Mouse (Mus musculus) MEL (cell line): ENCODE results near the gene Map3k4. TPM values are rescaled to one million over a fixed set of nuclear protein-coding genes. Genes with fewer than 3 reads are reported as not detected.

Experiments
- DNase-seq: peaks from one replicate; pipeline ENCODE4 v3.0.0; 2011; ENCODE audit warnings: low read depth, low spot score
- H3K27ac ChIP-seq: 2 replicates; pipeline ENCODE4 v1.5.1; 2012; ENCODE audit warnings: low read depth, mild to moderate bottlenecking, control low read depth, low read length, moderate library complexity; ENCODE audit not compliant: control insufficient read depth
- H3K27me3 ChIP-seq, 2 experiments: fragments of 150-350 bp in 1 of 2; sonication (generic) in 1 of 2; 2 replicates each; pipeline ENCODE4 v1.6.1; 2012; ENCODE audit warnings: low read length in 2 of 2, mild to moderate bottlenecking in 2 of 2, improper control_type of control experiment in 1 of 2, moderate library complexity in 1 of 2; ENCODE audit not compliant: insufficient read depth in 2 of 2, control insufficient read depth in 1 of 2
- H3K36me3 ChIP-seq, 2 experiments: 2 replicates each; pipeline ENCODE4 v1.6.1; 2012 to 2014; ENCODE audit warnings: low read length in 2 of 2, improper control_type of control experiment in 1 of 2, inconsistent platforms in 1 of 2, mild to moderate bottlenecking in 1 of 2; ENCODE audit not compliant: insufficient read depth in 2 of 2, control insufficient read depth in 1 of 2
- H3K4me1 ChIP-seq, 2 experiments: fragments of 150-350 bp in 1 of 2; sonication (generic) in 1 of 2; 2 replicates each; pipeline ENCODE4 v1.6.1; 2012; ENCODE audit warnings: low read length in 2 of 2, improper control_type of control experiment in 1 of 2, mild to moderate bottlenecking in 1 of 2; ENCODE audit not compliant: insufficient read depth in 2 of 2, control insufficient read depth in 1 of 2
- H3K4me3 ChIP-seq, 2 experiments: fragments of 150-350 bp in 1 of 2; sonication (generic) in 1 of 2; 2 replicates each; pipeline ENCODE4 v1.5.1; 2012; ENCODE audit warnings: low read depth in 2 of 2, low read length in 2 of 2, mild to moderate bottlenecking in 2 of 2, moderate library complexity in 2 of 2, control low read depth in 1 of 2, improper control_type of control experiment in 1 of 2; ENCODE audit not compliant: control insufficient read depth in 1 of 2, insufficient read depth in 1 of 2
- H3K79me2 ChIP-seq: 2 replicates; pipeline ENCODE4 v1.6.1; 2012; ENCODE audit warnings: mild to moderate bottlenecking, low read length, moderate library complexity; ENCODE audit not compliant: control insufficient read depth, poor library complexity, insufficient read depth
- H3K9ac ChIP-seq: 2 replicates; pipeline ENCODE4 v1.6.1; 2012; ENCODE audit warnings: low read depth, mild to moderate bottlenecking, control low read depth, low read length, moderate library complexity; ENCODE audit not compliant: control insufficient read depth, poor library complexity, severe bottlenecking
- H3K9me3 ChIP-seq: fragments of 150-350 bp; sonication (generic); replicated peaks from 2 replicates; pipeline ENCODE4 v1.6.1; 2012; ENCODE audit warnings: mild to moderate bottlenecking, low read length, improper control_type of control experiment, moderate library complexity; ENCODE audit not compliant: insufficient read depth
- CHD2 ChIP-seq: IDR thresholded peaks from 2 replicates; pipeline ENCODE4 v1.6.1; 2011; ENCODE audit warnings: low read length, improper control_type of control experiment
- CTCF ChIP-seq, 3 experiments: IDR thresholded peaks in 2 of 3; conservative IDR thresholded peaks in 1 of 3; 2 replicates each; pipeline ENCODE4 v1.5.1; 2011 to 2012; ENCODE audit warnings: low read length in 3 of 3, low read depth in 2 of 3, mild to moderate bottlenecking in 2 of 3, improper control_type of control experiment in 1 of 3, inconsistent platforms in 1 of 3, mixed read lengths in 1 of 3, moderate library complexity in 1 of 3; ENCODE audit not compliant: control insufficient read depth in 1 of 3, insufficient read depth in 1 of 3, poor library complexity in 1 of 3, severe bottlenecking in 1 of 3
- ETS1 ChIP-seq: IDR thresholded peaks from 2 replicates; pipeline ENCODE4 v1.6.1; 2012; ENCODE audit warnings: low read depth, mild to moderate bottlenecking, inconsistent platforms, low read length, improper control_type of control experiment, moderate library complexity
- GABPA ChIP-seq: IDR thresholded peaks from 2 replicates; pipeline ENCODE4 v1.6.1; 2012; ENCODE audit warnings: low read depth, mild to moderate bottlenecking, inconsistent platforms, low read length, improper control_type of control experiment, moderate library complexity
- MAFK ChIP-seq: IDR thresholded peaks from 2 replicates; pipeline ENCODE4 v1.6.1; 2011; ENCODE audit warnings: low read depth, mild to moderate bottlenecking, low read length, improper control_type of control experiment, borderline replicate concordance
- MYB ChIP-seq: IDR thresholded peaks from 2 replicates; pipeline ENCODE4 v1.6.1; 2011; ENCODE audit warnings: mild to moderate bottlenecking, low read depth, low read length, improper control_type of control experiment
- NRF1 ChIP-seq: IDR thresholded peaks from 2 replicates; pipeline ENCODE4 v1.6.1; 2014; ENCODE audit warnings: low read depth, mild to moderate bottlenecking, inconsistent platforms, low read length, improper control_type of control experiment, moderate library complexity; ENCODE audit not compliant: poor library complexity, insufficient read depth, severe bottlenecking
- POLR2AphosphoS2 ChIP-seq: IDR thresholded peaks from 2 replicates; pipeline ENCODE4 v1.6.1; 2011; ENCODE audit warnings: low read length, improper control_type of control experiment
- SIN3A ChIP-seq: IDR thresholded peaks from 2 replicates; pipeline ENCODE4 v1.6.1; 2012; ENCODE audit warnings: low read length, improper control_type of control experiment, inconsistent platforms
- TAL1 ChIP-seq: IDR thresholded peaks from 2 replicates; pipeline ENCODE4 v1.6.1; 2012; ENCODE audit warnings: mild to moderate bottlenecking, inconsistent platforms, low read length, moderate library complexity, mixed read lengths
- UBTF ChIP-seq: IDR thresholded peaks from 2 replicates; pipeline ENCODE4 v1.6.1; 2012; ENCODE audit warnings: low read depth, mild to moderate bottlenecking, inconsistent platforms, low read length, improper control_type of control experiment, moderate library complexity, borderline replicate concordance; ENCODE audit not compliant: insufficient read depth
- USF2 ChIP-seq, 2 experiments: IDR thresholded peaks; 2 replicates each; pipeline ENCODE4 v1.6.1; 2011 to 2012; ENCODE audit warnings: improper control_type of control experiment in 2 of 2, low read length in 2 of 2, borderline replicate concordance in 1 of 2, inconsistent platforms in 1 of 2, low read depth in 1 of 2, mild to moderate bottlenecking in 1 of 2; ENCODE audit not compliant: insufficient read depth in 1 of 2
- ZC3H11A ChIP-seq: IDR thresholded peaks from 2 replicates; pipeline ENCODE4 v1.6.1; 2012; ENCODE audit warnings: low read depth, mild to moderate bottlenecking, inconsistent platforms, low read length, improper control_type of control experiment
- ZKSCAN1 ChIP-seq: IDR thresholded peaks from 2 replicates; pipeline ENCODE4 v1.6.1; 2012; ENCODE audit warnings: low read depth, mild to moderate bottlenecking, inconsistent platforms, low read length, improper control_type of control experiment, moderate library complexity
- polyA plus RNA-seq, 2 experiments: library from polyadenylated mRNA; stranded (reverse) in 1 of 2; unstranded in 1 of 2; fragments of >175 nt in 1 of 2; fragments of >200 nt in 1 of 2; gene quantifications; 2 replicates each; pipeline versions ENCODE4 v1.2.1 to v1.2.4; 2012; ENCODE audit warnings: low replicate concordance in 2 of 2, low read depth in 1 of 2; ENCODE audit not compliant: insufficient read length in 2 of 2, insufficient read depth in 1 of 2, missing spikeins in 1 of 2
- total RNA-seq: library from RNA; depleted of rRNA; stranded (reverse); fragments of 300-350 nt; gene quantifications from 2 replicates; pipeline ENCODE4 v1.2.3, GENCODE M21; 2012

The Map3k4 gene
- total and polyA plus RNA-seq, 3 experiments: 18.0 to 20.4 TPM; not detected in 1

DNA sequence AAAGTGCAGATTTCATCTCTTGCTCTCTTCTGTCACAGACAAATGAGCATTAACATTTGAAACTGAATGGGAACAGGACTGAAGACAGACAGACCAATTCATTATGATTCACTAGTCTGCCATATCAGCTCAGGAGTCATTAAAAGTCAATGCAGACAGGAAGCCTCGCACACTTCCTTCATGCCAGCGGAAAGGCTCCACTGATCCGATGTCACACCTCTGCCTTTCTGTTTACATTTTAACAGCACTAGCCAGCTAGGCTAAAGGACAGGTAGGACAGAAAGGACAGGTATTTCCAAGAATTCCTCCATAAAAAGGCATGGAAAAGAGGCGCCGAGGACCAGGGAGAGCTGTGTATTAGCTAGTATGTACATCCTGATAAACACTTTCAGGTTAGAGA is 45.6 kb downstream of the Map3k4 start:
- TF ChIP-seq ZC3H11A: no peak
- TF ChIP-seq MYB: no peak
- no peak for TF ChIP-seq USF2 (IDR thresholded peaks at IDR 0.05; ENCODE audit: borderline replicate concordance in 1 of 2, insufficient read depth in 1 of 2, low read depth in 1 of 2, low read length in 2 of 2)
- no peak for TF ChIP-seq NRF1
- no peak for TF ChIP-seq ETS1
- TF ChIP-seq SIN3A: no peak
- no peaks in the 10 kb centered on the region for H3K4me1 ChIP-seq
- no peak for DNase-seq
- no peaks in the 10 kb centered on the region; a peak in 1 of 4 replicates for H3K36me3 ChIP-seq
- no peak overlapping the region for H3K4me3 ChIP-seq
- H3K9me3 ChIP-seq: no peaks in the 10 kb centered on the region
- no peak overlapping the region for H3K9ac ChIP-seq
- no peaks in the 10 kb centered on the region for H3K79me2 ChIP-seq
- no peaks in the 10 kb centered on the region for H3K27me3 ChIP-seq
- no peak overlapping the region for H3K27ac ChIP-seq

DNA sequence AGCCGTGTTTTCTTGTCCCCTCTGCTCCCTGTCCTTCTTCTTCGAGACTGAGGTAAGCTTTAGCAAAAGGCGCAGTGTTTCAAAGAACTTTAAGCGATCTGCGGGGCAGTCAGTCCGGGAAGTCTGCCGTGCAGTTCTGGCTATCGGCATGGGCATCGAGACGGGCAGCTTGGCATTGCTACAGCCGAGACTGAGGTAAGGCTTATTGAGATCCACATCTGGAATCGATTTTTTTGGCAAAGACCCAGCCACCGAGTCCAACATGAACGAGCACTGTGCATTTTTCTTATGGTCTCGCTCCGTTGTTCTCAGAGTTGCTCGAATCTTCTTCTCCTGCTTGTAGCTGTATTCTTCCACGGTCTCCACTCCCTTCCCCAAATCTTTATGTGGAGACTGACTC is 46.8 kb downstream of the Map3k4 start:
- no peaks in the 10 kb centered on the region; a peak in 1 of 4 replicates for H3K36me3 ChIP-seq

DNA sequence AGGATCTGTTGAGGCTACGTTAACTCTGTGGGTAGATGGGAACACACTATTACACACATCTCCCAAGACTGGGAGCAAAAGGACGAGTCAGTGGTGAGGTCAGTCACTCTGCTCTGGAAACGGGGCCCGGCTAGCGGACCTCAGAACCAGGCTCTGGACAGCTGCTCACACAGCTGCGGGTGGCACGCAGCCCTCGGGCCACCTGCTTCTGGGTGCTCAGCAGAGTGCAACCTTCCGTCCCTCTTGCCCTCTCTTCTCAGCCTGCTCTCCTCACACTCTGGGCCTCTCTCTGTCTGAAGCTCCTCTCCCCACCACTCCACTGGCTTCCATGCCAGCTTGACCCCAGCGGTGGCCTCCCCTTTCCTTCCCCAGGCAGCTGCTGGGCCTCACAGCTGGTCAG is 50.1 kb downstream of the Map3k4 start:
- Histone ChIP-seq H3K79me2 (no peaks in the 10 kb centered on the region), H3K4me3 (no peak overlapping the region), H3K36me3 (no peaks in the 10 kb centered on the region), H3K9me3 (no peaks in the 10 kb centered on the region), H3K27ac (no peak overlapping the region), H3K9ac (no peak overlapping the region), H3K4me1 (no peaks in the 10 kb centered on the region), H3K27me3 (no peaks in the 10 kb centered on the region)
- no peak for TF ChIP-seq USF2 (IDR thresholded peaks at IDR 0.05; ENCODE audit: borderline replicate concordance in 1 of 2, insufficient read depth in 1 of 2, low read depth in 1 of 2, low read length in 2 of 2)
- TF ChIP-seq CHD2: no peak
- no peak for TF ChIP-seq GABPA
- TF ChIP-seq TAL1: no peak
- TF ChIP-seq UBTF: no peak
- TF ChIP-seq ZC3H11A: no peak
- no peak for TF ChIP-seq ZKSCAN1
- no peak for TF ChIP-seq MAFK
- no peak for TF ChIP-seq POLR2AphosphoS2
- no peak for TF ChIP-seq CTCF (IDR thresholded peaks at IDR 0.05 in 2 of 3, conservative IDR thresholded peaks at IDR 0.05 in 1 of 3; ENCODE audit: control insufficient read depth in 1 of 3, insufficient read depth in 1 of 3, low read depth in 2 of 3, low read length in 3 of 3, poor library complexity in 1 of 3, severe bottlenecking in 1 of 3)
- DNase-seq: no peak

More for the DNA sequence above, 46.8 kb downstream of the Map3k4 start:
- TF ChIP-seq USF2 (IDR thresholded peaks at IDR 0.05; ENCODE audit: borderline replicate concordance in 1 of 2, insufficient read depth in 1 of 2, low read depth in 1 of 2, low read length in 2 of 2) (no peak), ZKSCAN1 (no peak)
- Histone ChIP-seq H3K27ac (no peak overlapping the region), H3K79me2 (no peaks in the 10 kb centered on the region), H3K4me1 (no peaks in the 10 kb centered on the region), H3K9me3 (no peaks in the 10 kb centered on the region), H3K4me3 (no peak overlapping the region), H3K9ac (no peak overlapping the region), H3K27me3 (no peaks in the 10 kb centered on the region)
- no peak for DNase-seq
